Mouse (Mus musculus): ENCODE measurements at regions not wholly inside any gene's neighbourhood (a gene's known extent, or its start where the extent isn't known, plus 50 kb on each side); places are given as distances from the start of the nearest gene placed in this dataset.

DNA sequence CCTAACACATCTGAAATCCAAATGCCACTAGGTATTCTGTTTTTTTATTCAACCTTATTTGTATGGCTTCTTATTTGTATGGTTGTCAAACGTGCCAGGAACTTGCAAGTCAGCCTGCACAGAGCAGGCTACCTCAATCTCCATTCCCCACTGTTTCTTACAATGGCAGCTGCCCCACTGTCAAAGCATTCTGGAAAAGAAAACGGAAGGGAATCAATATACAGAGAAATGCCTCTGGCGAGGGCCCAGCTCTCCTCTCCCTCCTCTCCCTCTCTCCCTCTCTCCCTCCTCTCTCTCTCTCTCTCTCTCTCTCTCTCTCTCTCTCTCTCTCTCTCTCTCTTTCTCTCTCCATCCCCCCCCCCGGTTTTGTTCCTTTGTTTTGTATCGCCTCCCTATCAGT is 191.0 kb downstream of the Zfp36l1 start:
- TF ChIP-seq EP300 (IDR thresholded peaks at IDR 0.05; ENCODE audit: insufficient read depth, low read depth, low read length), result no peak
- no peak for TF ChIP-seq CTCF (IDR thresholded peaks at IDR 0.05)
- no peak for TF ChIP-seq POLR2A (IDR thresholded peaks at IDR 0.05; ENCODE audit: insufficient read depth, low read depth, low read length)

Data from heart, adult 2 months (tissue).